ENCODE assay signal across 9 mouse cellular contexts in genomic region chr17:28702646-28703045, GRCm38 (mm10). TPM values are rescaled to one million over a fixed set of nuclear protein-coding genes. Genes with fewer than 3 reads are reported as not detected.
DNase-seq lines count a peak whose midpoint lies in the region; TF ChIP-seq lines count a peak whose summit lies in the region.
"Had no signal": no experiment of that assay in that cellular context is flagged by ENCODE, and none has a peak within 500 bp of the region (broad histone marks: within the 10 kb centered on the region; RNA-seq: fewer than 3 reads in every experiment).

No protein-coding gene starts in this region.

- H3K9me3 ChIP-seq in MEL (replicated peaks; ENCODE audit: insufficient read depth, low read length) = no peaks in the 10 kb centered on the region
- no peaks in the 10 kb centered on the region for H3K9me3 ChIP-seq in hindbrain, embryonic 10.5 days
- H3K9me3 ChIP-seq: G1E had no signal

- peak overlapping the region; percentile 46; the same call in 1 of the 2 replicates for H3K27ac ChIP-seq in kidney, adult 2 months (ENCODE audit: insufficient read depth, low read depth, low read length)
- no peak overlapping the region for H3K27ac ChIP-seq in MEL (ENCODE audit: control insufficient read depth, low read depth, low read length)
- no peak overlapping the region for H3K27ac ChIP-seq in hindbrain, embryonic 10.5 days

- no peak for TF ChIP-seq RAD21 in MEL (IDR thresholded peaks at IDR 0.05; ENCODE audit: low read depth, low read length)

- no peaks in the 10 kb centered on the region for H3K27me3 ChIP-seq in kidney, adult 2 months (replicated peaks; ENCODE audit: control insufficient read depth, insufficient read depth, low read length)
- no peaks in the 10 kb centered on the region for H3K27me3 ChIP-seq in MEL (ENCODE audit: control insufficient read depth in 1 of 2, insufficient read depth in 2 of 2, low read length in 2 of 2)
- H3K27me3 ChIP-seq in hindbrain, embryonic 10.5 days (ENCODE audit: insufficient read depth, poor library complexity, severe bottlenecking) = no peaks in the 10 kb centered on the region

- peaks cover 60% of the 10 kb centered on the region for H3K79me2 ChIP-seq in MEL (ENCODE audit: control insufficient read depth, insufficient read depth, low read length, poor library complexity)

- peaks cover 48% of the 10 kb centered on the region for H3K4me1 ChIP-seq in kidney, adult 2 months (ENCODE audit: control insufficient read depth, insufficient read depth, low read length)
- H3K4me1 ChIP-seq in MEL (ENCODE audit: control insufficient read depth in 1 of 2, insufficient read depth in 2 of 2, low read length in 2 of 2) = peaks cover 9 to 36% of the 10 kb centered on the region in 2 experiments
- H3K4me1 ChIP-seq in hindbrain, embryonic 10.5 days (replicated peaks) = peaks cover 20% of the 10 kb centered on the region

- no peak for TF ChIP-seq EP300 in MEL (IDR thresholded peaks at IDR 0.05; ENCODE audit: low read depth in 1 of 2, low read length in 2 of 2)

- DNase-seq in kidney, adult 2 months = peak; percentile 70
- no peak for DNase-seq in kidney, adult 11 months
- peak; percentile 67 for DNase-seq in CD4-positive helper T cell, adult 2 months (ENCODE audit: low read depth, low spot score)
- DNase-seq in MEL (ENCODE audit: low read depth, low spot score) = peak; percentile 71
- DNase-seq in lung, postnatal 10 days = peak; percentile 68
- no peak for DNase-seq in c-Kit-positive CD71-positive TER-119-positive erythroid progenitor cells, embryonic 14.5 days (ENCODE audit: low spot score)
- DNase-seq in hindbrain, embryonic 10.5 days (ENCODE audit: low spot score) = no peak
- DNase-seq: thymus, adult 18-20 months had no signal

- no peak for TF ChIP-seq POLR2A in kidney, adult 2 months (IDR thresholded peaks at IDR 0.05; ENCODE audit: low read depth, low read length)
- TF ChIP-seq POLR2A in MEL (IDR thresholded peaks at IDR 0.05; ENCODE audit: control insufficient read depth in 1 of 2, insufficient read depth in 1 of 2, low read depth in 1 of 2, low read length in 2 of 2, poor library complexity in 1 of 2) = no peak

- no peak overlapping the region for H3K4me3 ChIP-seq in kidney, adult 2 months (ENCODE audit: insufficient read depth, low read depth, low read length)
- no peak overlapping the region for H3K4me3 ChIP-seq in MEL (ENCODE audit: control insufficient read depth in 1 of 2, insufficient read depth in 1 of 2, low read depth in 2 of 2, low read length in 2 of 2)
- H3K4me3 ChIP-seq in hindbrain, embryonic 10.5 days = no peak overlapping the region

- WGBS in kidney, adult 2 months = 10% methylated on average over 2 of the region's 2 CpGs
- WGBS in hindbrain, embryonic 10.5 days = 88% methylated on average over 2 of the region's 2 CpGs

- no peaks in the 10 kb centered on the region for H3K36me3 ChIP-seq in kidney, adult 2 months (ENCODE audit: control insufficient read depth, insufficient read depth, low read length)
- peaks cover 5 to 68% of the 10 kb centered on the region in 2 experiments for H3K36me3 ChIP-seq in MEL (ENCODE audit: control insufficient read depth in 1 of 2, insufficient read depth in 2 of 2, low read length in 2 of 2)
- peaks cover 11% of the 10 kb centered on the region; the same call in 1 of the 2 replicates for H3K36me3 ChIP-seq in hindbrain, embryonic 10.5 days

- H3K9ac ChIP-seq in MEL (ENCODE audit: control insufficient read depth, low read depth, low read length, poor library complexity, severe bottlenecking) = no peak overlapping the region

- TF ChIP-seq CTCF in kidney, adult 2 months (conservative IDR thresholded peaks at IDR 0.05; ENCODE audit: insufficient read depth, insufficient read length, low read depth, low read length) = no peak
- no peak for TF ChIP-seq CTCF in MEL (IDR thresholded peaks at IDR 0.05 in 2 of 3, conservative IDR thresholded peaks at IDR 0.05 in 1 of 3; ENCODE audit: control insufficient read depth in 1 of 3, insufficient read depth in 1 of 3, low read depth in 2 of 3, low read length in 3 of 3, poor library complexity in 1 of 3, severe bottlenecking in 1 of 3)

TF ChIP-seq in MEL, 35 proteins besides CTCF, POLR2A, EP300 and RAD21:
- TF ChIP-seq ZKSCAN1 (IDR thresholded peaks at IDR 0.05; ENCODE audit: low read depth, low read length) = no peak
- TF ChIP-seq E2F4 (IDR thresholded peaks at IDR 0.05; ENCODE audit: borderline replicate concordance, low read depth, low read length) = no peak
- TF ChIP-seq RCOR1 (IDR thresholded peaks at IDR 0.05; ENCODE audit: low read depth, low read length) = peak; percentile 24; the same call in 1 of the 2 replicates
- no peak for TF ChIP-seq NELFE (IDR thresholded peaks at IDR 0.05; ENCODE audit: low read depth, low read length)
- no peak for TF ChIP-seq ZNF384 (IDR thresholded peaks at IDR 0.05; ENCODE audit: low read depth, low read length)
TF ChIP-seq in MEL: peak in this region for 1.

RNA-seq across cellular contexts. Expression of gene Mapk14, which starts 11.5 kb away (rescaled TPM):
- 92.2 and 97.3 TPM in 2 replicates for polyA plus RNA-seq in kidney, adult 2 months (2012; rRNA removed)
- 61.5 and 67.3 TPM in 2 replicates for total RNA-seq in MEL (2012; rRNA removed)
- polyA plus RNA-seq in MEL (2012; ENCODE audit: insufficient read depth in 1 of 2, insufficient read length in 2 of 2, low read depth in 1 of 2, low replicate concordance in 2 of 2, missing spikeins in 1 of 2) = 10 to 100 TPM in 1 of 2 experiments, not detected in 1; 93.2 TPM
- polyA plus RNA-seq in hindbrain, embryonic 10.5 days (2016; fragmentation: Nextera tagmentation; extraction: Ambion mirVana) = 39.2 and 43.9 TPM in 2 replicates

RNA-seq across cellular contexts. Expression of gene Slc26a8, which starts 12.6 kb away (rescaled TPM):
- 0.86 and 0.91 TPM in 2 replicates for polyA plus RNA-seq in kidney, adult 2 months (2012; rRNA removed)
- 0.58 and 0.69 TPM in 2 replicates for total RNA-seq in MEL (2012; rRNA removed)
- 1 to 10 TPM in 1 of 2 experiments, not detected in 1; 1.6 TPM for polyA plus RNA-seq in MEL (2012; ENCODE audit: insufficient read depth in 1 of 2, insufficient read length in 2 of 2, low read depth in 1 of 2, low replicate concordance in 2 of 2, missing spikeins in 1 of 2)
- 0.41 and 0.51 TPM in 2 replicates for polyA plus RNA-seq in hindbrain, embryonic 10.5 days (2016; fragmentation: Nextera tagmentation; extraction: Ambion mirVana)

RNA-seq across cellular contexts. Expression of gene AC170998.1, which starts 23.2 kb away (rescaled TPM):
- 0.63 and 0.94 TPM in 2 replicates for polyA plus RNA-seq in kidney, adult 2 months (2012; rRNA removed)
- 0.42 and 0.92 TPM in 2 replicates for total RNA-seq in MEL (2012; rRNA removed)
- under 1 TPM in 1 of 2 experiments, not detected in 1; 0.42 TPM for polyA plus RNA-seq in MEL (2012; ENCODE audit: insufficient read depth in 1 of 2, insufficient read length in 2 of 2, low read depth in 1 of 2, low replicate concordance in 2 of 2, missing spikeins in 1 of 2)
- 1.4 and 3.2 TPM in 2 replicates for polyA plus RNA-seq in hindbrain, embryonic 10.5 days (2016; fragmentation: Nextera tagmentation; extraction: Ambion mirVana)
- polyA plus RNA-seq: G1E had no signal

Comparison
In these comparisons a context has a peak if more than half of its experiments do, and no peak if none do; other contexts are left out.
1. DNase-seq: peak in kidney, adult 2 months (single experiment), CD4-positive helper T cell, adult 2 months (single experiment), MEL (single experiment) and lung, postnatal 10 days (single experiment); none in kidney, adult 11 months (single experiment), c-Kit-positive CD71-positive TER-119-positive erythroid progenitor cells, embryonic 14.5 days (single experiment) and hindbrain, embryonic 10.5 days (single experiment).